Mouse (Mus musculus): ENCODE results near the gene 1700010I14Rik. TPM values are rescaled to one million over a fixed set of nuclear protein-coding genes. Genes with fewer than 3 reads are reported as not detected.

Gene 1700010I14Rik
- polyA plus RNA-seq, 1 experiment from 2014 or later = 0.74 TPM

DNA sequence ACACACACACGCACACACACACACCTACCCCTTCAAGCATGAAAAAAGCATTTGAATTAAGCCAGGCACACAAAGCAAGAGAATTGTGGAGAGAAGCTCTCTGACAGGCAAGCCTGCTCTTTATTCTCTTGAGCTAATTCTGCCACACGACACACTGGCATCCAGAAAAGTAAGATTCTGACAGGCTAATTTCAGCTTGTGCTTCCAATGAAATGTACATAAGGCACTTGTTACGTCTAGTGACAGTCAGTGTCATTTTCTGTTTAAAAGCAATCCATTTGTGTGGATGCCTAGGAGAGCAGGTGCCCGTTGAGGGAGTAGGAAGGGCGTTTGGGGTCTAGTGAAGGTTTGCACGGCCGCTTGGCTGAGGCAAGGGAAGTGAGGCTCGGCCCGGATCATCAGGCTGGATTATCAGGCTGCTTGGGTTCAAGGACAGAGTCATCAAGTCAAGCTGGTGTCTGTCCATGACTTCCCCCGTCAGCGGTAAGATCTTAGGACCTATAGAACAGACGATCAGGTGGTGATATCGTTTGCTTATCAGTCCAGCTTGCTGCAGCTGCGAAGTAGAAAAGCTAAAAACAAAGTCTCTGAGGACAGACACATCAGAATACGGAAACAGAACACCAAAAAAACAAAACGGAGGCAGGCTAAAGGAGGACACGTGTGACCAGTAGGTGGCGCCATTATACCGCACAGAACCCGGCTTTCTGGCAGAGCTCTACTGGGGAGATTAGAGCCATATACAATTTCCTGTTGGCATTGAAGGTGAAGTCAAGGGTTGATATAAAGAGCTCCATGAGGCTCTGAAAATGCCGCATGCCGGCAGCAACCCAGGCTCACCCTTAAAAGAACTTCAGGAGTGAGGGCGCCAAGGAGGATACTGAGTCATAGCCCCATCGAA, 43.4 kb downstream of the 1700010I14Rik start:
- 0 out of 2 replicates have a peak overlapping the region, but pooled peaks have one; percentile 23 for H3K9ac ChIP-seq (ENCODE audit: low read length)
- H3K27ac ChIP-seq (replicated peaks) = no peak overlapping the region
- DNase-seq (ENCODE audit: low spot score) (peak; percentile 74), ATAC-seq (ENCODE audit: low FRiP score, low TSS enrichment) (peak; percentile 71)
- WGBS = 15% methylated on average over 24 of the region's 24 CpGs
- H3K27me3 ChIP-seq (ENCODE audit: control insufficient read depth, insufficient read depth, low read length) = no peaks in the 10 kb centered on the region
- H3K36me3 ChIP-seq (ENCODE audit: control insufficient read depth, insufficient read depth, low read length) = no peaks in the 10 kb centered on the region
- peak overlapping the region; percentile 37 for H3K4me2 ChIP-seq (replicated peaks; ENCODE audit: low read depth)
- H3K9me3 ChIP-seq (ENCODE audit: control insufficient read depth, low read length) = no peaks in the 10 kb centered on the region
- TF ChIP-seq EP300 (optimal IDR thresholded peaks at IDR 0.05) (no peak), CTCF (IDR thresholded peaks at IDR 0.05; ENCODE audit: low read depth) (peak; percentile 93)
- H3K4me3 ChIP-seq (ENCODE audit: low read depth, low read length) = no peak overlapping the region
- no peaks in the 10 kb centered on the region for H3K4me1 ChIP-seq (replicated peaks; ENCODE audit: control insufficient read depth, insufficient read depth)

DNA sequence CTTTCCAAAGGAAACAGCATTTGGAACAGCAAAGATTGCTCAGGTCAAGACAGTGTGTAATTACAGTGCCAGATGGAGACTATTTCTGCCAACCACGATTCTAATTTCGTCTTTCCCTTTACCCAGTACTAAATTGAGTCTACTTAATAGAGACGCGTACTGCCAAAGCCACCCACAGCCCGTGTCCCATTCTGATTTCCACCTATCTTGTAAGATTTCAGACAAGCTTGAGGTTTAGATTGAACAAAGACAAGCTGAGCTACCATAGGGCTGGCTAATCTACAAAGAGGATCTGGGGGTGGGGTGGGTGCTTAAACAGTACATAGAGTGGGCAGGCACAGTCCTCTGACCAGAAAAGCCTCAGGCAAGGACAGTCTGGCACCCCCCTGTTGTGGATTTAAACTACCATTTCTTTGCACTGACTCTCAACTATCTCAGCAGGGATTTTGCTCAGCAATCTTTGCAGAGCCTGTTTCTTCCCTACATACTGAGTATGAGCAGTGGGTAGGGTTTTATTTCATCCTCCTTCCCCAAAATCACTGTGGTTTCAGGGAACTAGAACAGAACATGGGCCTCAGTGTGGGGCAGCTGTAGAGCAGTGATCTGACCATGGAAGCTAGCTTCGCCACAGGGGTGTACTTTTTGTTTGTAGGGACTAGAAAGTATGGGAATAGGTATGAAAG, 44.4 kb downstream of the 1700010I14Rik start:
- TF ChIP-seq CTCF (IDR thresholded peaks at IDR 0.05; ENCODE audit: low read depth) = no peak
- TF ChIP-seq EP300 (optimal IDR thresholded peaks at IDR 0.05) = no peak
- Histone ChIP-seq H3K9ac (ENCODE audit: low read length) (no peak overlapping the region), H3K4me1 (replicated peaks; ENCODE audit: control insufficient read depth, insufficient read depth) (no peaks in the 10 kb centered on the region), H3K4me2 (replicated peaks; ENCODE audit: low read depth) (no peak overlapping the region), H3K4me3 (ENCODE audit: low read depth, low read length) (no peak overlapping the region), H3K36me3 (ENCODE audit: control insufficient read depth, insufficient read depth, low read length) (no peaks in the 10 kb centered on the region), H3K27me3 (ENCODE audit: control insufficient read depth, insufficient read depth, low read length) (no peaks in the 10 kb centered on the region), H3K27ac (replicated peaks) (no peak overlapping the region), H3K9me3 (ENCODE audit: control insufficient read depth, low read length) (no peaks in the 10 kb centered on the region)
- ATAC-seq (ENCODE audit: low FRiP score, low TSS enrichment) (no peak), DNase-seq (ENCODE audit: low spot score) (no peak)
- 76% methylated on average over 6 of the region's 6 CpGs for WGBS

DNA sequence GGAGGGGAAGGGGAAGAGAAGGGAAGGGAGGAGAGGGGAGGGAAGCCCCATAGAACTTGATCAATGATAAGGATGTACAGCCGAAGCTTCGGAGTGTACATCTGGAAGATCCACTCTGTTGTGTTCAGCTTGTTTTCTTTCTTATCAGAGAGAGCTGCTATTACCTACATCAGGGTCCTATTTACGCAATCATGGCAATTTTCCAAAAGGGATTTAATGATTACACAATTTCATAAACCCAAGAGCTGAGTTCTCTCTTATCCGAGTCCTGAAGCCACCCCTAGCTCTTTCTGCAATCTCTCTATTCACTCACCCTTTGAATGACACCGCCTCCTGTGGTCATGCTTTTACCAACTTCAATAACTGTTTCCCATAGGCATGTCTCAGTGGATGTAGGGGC, 45.4 kb downstream of the 1700010I14Rik start:
- H3K4me1 ChIP-seq (replicated peaks; ENCODE audit: control insufficient read depth, insufficient read depth) = no peaks in the 10 kb centered on the region
- ATAC-seq (ENCODE audit: low FRiP score, low TSS enrichment) = no peak

DNA sequence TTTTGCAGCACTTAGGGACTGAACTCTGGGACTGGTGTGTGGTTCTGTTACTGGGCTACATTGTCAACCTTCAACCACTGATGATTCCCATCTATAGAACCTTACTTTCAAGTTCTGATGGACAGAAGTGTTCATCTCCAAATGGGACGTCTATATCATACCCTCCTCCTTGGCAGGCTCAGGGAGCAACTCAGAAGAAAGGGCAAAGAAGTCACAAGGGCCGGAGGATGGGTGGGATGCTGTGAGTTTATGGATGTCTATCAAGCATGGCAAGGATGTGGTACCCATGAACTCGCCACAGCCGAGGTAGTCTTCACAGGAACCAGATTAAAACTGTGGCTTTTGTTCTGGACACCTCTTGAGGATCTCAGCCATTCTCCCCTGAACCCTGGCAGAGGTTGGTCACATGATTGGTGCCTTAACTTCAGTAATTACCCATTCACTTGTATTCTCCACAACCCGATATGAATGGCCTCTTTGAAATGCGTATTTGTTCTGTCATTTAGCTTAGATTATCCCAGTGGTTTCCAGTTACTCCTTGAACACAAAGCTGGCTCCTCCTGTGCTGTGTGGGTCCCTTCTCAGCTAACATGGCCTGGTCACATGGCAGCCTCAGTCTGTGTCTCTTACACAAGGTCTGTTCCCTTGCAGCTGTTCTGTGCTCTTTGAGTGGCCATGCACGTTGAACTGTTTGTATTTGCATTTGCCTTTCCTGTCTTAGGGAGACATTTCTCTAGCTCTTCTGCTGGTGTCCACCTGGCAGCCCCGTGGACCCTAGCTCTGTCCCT, 47.6 kb downstream of the 1700010I14Rik start:
- no peak for ATAC-seq (ENCODE audit: low FRiP score, low TSS enrichment)
- Histone ChIP-seq H3K4me3 (ENCODE audit: low read depth, low read length) (no peak overlapping the region), H3K9ac (ENCODE audit: low read length) (no peak overlapping the region), H3K4me1 (replicated peaks; ENCODE audit: control insufficient read depth, insufficient read depth) (no peaks in the 10 kb centered on the region), H3K4me2 (replicated peaks; ENCODE audit: low read depth) (no peak overlapping the region), H3K27me3 (ENCODE audit: control insufficient read depth, insufficient read depth, low read length) (no peaks in the 10 kb centered on the region), H3K27ac (replicated peaks) (no peak overlapping the region), H3K9me3 (ENCODE audit: control insufficient read depth, low read length) (no peaks in the 10 kb centered on the region), H3K36me3 (ENCODE audit: control insufficient read depth, insufficient read depth, low read length) (no peaks in the 10 kb centered on the region)
- no peak for TF ChIP-seq EP300 (optimal IDR thresholded peaks at IDR 0.05)
- TF ChIP-seq CTCF (IDR thresholded peaks at IDR 0.05; ENCODE audit: low read depth) = no peak
- 56% methylated on average over 8 of the region's 8 CpGs for WGBS
- no peak for DNase-seq (ENCODE audit: low spot score)

More for the DNA sequence above, 45.4 kb downstream of the 1700010I14Rik start:
- WGBS = 67% methylated on average over 5 of the region's 5 CpGs
- H3K27me3 ChIP-seq (ENCODE audit: control insufficient read depth, insufficient read depth, low read length) = no peaks in the 10 kb centered on the region
- no peak overlapping the region for H3K4me3 ChIP-seq (ENCODE audit: low read depth, low read length)
- no peak overlapping the region for H3K27ac ChIP-seq (replicated peaks)
- no peaks in the 10 kb centered on the region for H3K9me3 ChIP-seq (ENCODE audit: control insufficient read depth, low read length)
- TF ChIP-seq CTCF (IDR thresholded peaks at IDR 0.05; ENCODE audit: low read depth) = no peak
- no peak for TF ChIP-seq EP300 (optimal IDR thresholded peaks at IDR 0.05)
- H3K36me3 ChIP-seq (ENCODE audit: control insufficient read depth, insufficient read depth, low read length) = no peaks in the 10 kb centered on the region
- DNase-seq (ENCODE audit: low spot score) = no peak
- no peak overlapping the region for H3K4me2 ChIP-seq (replicated peaks; ENCODE audit: low read depth)
- H3K9ac ChIP-seq (ENCODE audit: low read length) = no peak overlapping the region

DNA sequence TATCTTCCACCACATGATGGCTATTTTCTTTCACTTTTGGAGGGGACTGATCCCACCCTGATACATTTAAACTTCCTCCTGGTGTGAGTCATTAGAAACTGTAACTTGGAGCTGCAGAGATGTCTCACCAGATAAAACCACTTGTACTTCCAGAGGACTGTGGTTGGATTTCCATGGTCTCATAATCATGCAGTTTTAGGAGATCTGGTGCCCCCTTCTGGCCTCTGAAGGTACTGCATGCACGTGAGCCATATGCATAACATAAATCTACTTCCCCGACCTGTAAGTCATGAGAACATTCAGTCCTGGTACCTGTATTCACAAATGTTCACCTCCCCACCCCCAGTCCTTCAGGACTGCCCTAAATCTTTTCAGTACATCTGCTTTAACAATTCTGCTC, 54.6 kb downstream of the 1700010I14Rik start:
- TF ChIP-seq CTCF (IDR thresholded peaks at IDR 0.05; ENCODE audit: low read depth) (peak; percentile 72), EP300 (optimal IDR thresholded peaks at IDR 0.05) (no peak)
- ATAC-seq (ENCODE audit: low FRiP score, low TSS enrichment) = no peak

More for the DNA sequence above, 54.6 kb downstream of the 1700010I14Rik start:
- no peak overlapping the region for H3K4me3 ChIP-seq (ENCODE audit: low read depth, low read length)
- no peaks in the 10 kb centered on the region for H3K36me3 ChIP-seq (ENCODE audit: control insufficient read depth, insufficient read depth, low read length)
- peak; percentile 32 for DNase-seq (ENCODE audit: low spot score)
- no peak overlapping the region for H3K9ac ChIP-seq (ENCODE audit: low read length)
- no peak overlapping the region for H3K4me2 ChIP-seq (replicated peaks; ENCODE audit: low read depth)
- H3K9me3 ChIP-seq (ENCODE audit: control insufficient read depth, low read length) = no peaks in the 10 kb centered on the region
- H3K4me1 ChIP-seq (replicated peaks; ENCODE audit: control insufficient read depth, insufficient read depth) = no peaks in the 10 kb centered on the region
- no peak overlapping the region for H3K27ac ChIP-seq (replicated peaks)
- no peaks in the 10 kb centered on the region for H3K27me3 ChIP-seq (ENCODE audit: control insufficient read depth, insufficient read depth, low read length)
- WGBS = 47% methylated on average over 2 of the region's 2 CpGs

All from stomach, postnatal 0 days (tissue).